Mouse (Mus musculus): Measurements from ENCODE around the gene Rab3gap1. TPM values are rescaled to one million over a fixed set of nuclear protein-coding genes. Genes with fewer than 3 reads are reported as not detected.

Gene Rab3gap1
- total and polyA plus RNA-seq, 2 experiments, result 11.9 to 26.0 TPM

- H3K9ac ChIP-seq (ENCODE audit: low read depth, low read length), result no peak overlapping the region
- H3K4me1 ChIP-seq (ENCODE audit: control insufficient read depth, insufficient read depth, low read length), result no peaks in the 10 kb centered on the region
- no peak overlapping the region for H3K27ac ChIP-seq (replicated peaks; ENCODE audit: insufficient read depth, low read depth, low read length)
- no peak overlapping the region for H3K4me3 ChIP-seq (ENCODE audit: insufficient read depth, low read depth, low read length)
- DNase-seq (ENCODE audit: extremely low read depth, low read depth, low spot score), result peak; percentile 28
- no peaks in the 10 kb centered on the region for H3K79me2 ChIP-seq (ENCODE audit: control insufficient read depth, insufficient read depth, low read length)
- no peak for TF ChIP-seq CTCF (IDR thresholded peaks at IDR 0.05; ENCODE audit: low read depth, low read length)
- TF ChIP-seq POLR2A (IDR thresholded peaks at IDR 0.05; ENCODE audit: extremely low read depth, insufficient read depth, low read length), result no peak
- WGBS, result 77% methylated on average over 9 of the region's 9 CpGs
- H3K36me3 ChIP-seq (ENCODE audit: control insufficient read depth, insufficient read depth, low read length), result no peaks in the 10 kb centered on the region
- H3K27me3 ChIP-seq (ENCODE audit: control insufficient read depth, insufficient read depth, low read length), result no peaks in the 10 kb centered on the region
Observed at GRCm38 (mm10) chr1:127858945-127859648, 9.5 kb upstream of the Rab3gap1 start.

- Histone ChIP-seq H3K4me1 (ENCODE audit: control insufficient read depth, insufficient read depth, low read length) (no peaks in the 10 kb centered on the region), H3K4me3 (ENCODE audit: insufficient read depth, low read depth, low read length) (no peak overlapping the region), H3K79me2 (ENCODE audit: control insufficient read depth, insufficient read depth, low read length) (no peaks in the 10 kb centered on the region), H3K27me3 (ENCODE audit: control insufficient read depth, insufficient read depth, low read length) (no peaks in the 10 kb centered on the region), H3K9ac (ENCODE audit: low read depth, low read length) (no peak overlapping the region), H3K36me3 (ENCODE audit: control insufficient read depth, insufficient read depth, low read length) (no peaks in the 10 kb centered on the region), H3K27ac (replicated peaks; ENCODE audit: insufficient read depth, low read depth, low read length) (no peak overlapping the region)
- DNase-seq (ENCODE audit: extremely low read depth, low read depth, low spot score), result no peak
- 74% methylated on average over 6 of the region's 6 CpGs for WGBS
- TF ChIP-seq POLR2A (IDR thresholded peaks at IDR 0.05; ENCODE audit: extremely low read depth, insufficient read depth, low read length), result no peak
- no peak for TF ChIP-seq CTCF (IDR thresholded peaks at IDR 0.05; ENCODE audit: low read depth, low read length)
Observed at GRCm38 (mm10) chr1:127859799-127860400, 8.7 kb upstream of the Rab3gap1 start.

GRCm38 (mm10) chr1:127860492-127860891 lies 8.1 kb upstream of the Rab3gap1 start:
- Histone ChIP-seq H3K79me2 (ENCODE audit: control insufficient read depth, insufficient read depth, low read length) (no peaks in the 10 kb centered on the region), H3K27ac (replicated peaks; ENCODE audit: insufficient read depth, low read depth, low read length) (no peak overlapping the region), H3K27me3 (ENCODE audit: control insufficient read depth, insufficient read depth, low read length) (no peaks in the 10 kb centered on the region), H3K4me3 (ENCODE audit: insufficient read depth, low read depth, low read length) (no peak overlapping the region), H3K4me1 (ENCODE audit: control insufficient read depth, insufficient read depth, low read length) (no peaks in the 10 kb centered on the region), H3K9ac (ENCODE audit: low read depth, low read length) (no peak overlapping the region), H3K36me3 (ENCODE audit: control insufficient read depth, insufficient read depth, low read length) (no peaks in the 10 kb centered on the region)
- no peak for DNase-seq (ENCODE audit: extremely low read depth, low read depth, low spot score)
- 95% methylated on average over 4 of the region's 4 CpGs for WGBS
- TF ChIP-seq POLR2A (IDR thresholded peaks at IDR 0.05; ENCODE audit: extremely low read depth, insufficient read depth, low read length), result no peak
- no peak for TF ChIP-seq CTCF (IDR thresholded peaks at IDR 0.05; ENCODE audit: low read depth, low read length)

- 84% methylated on average over 5 of the region's 5 CpGs for WGBS
Observed at GRCm38 (mm10) chr1:127861900-127862299, 6.7 kb upstream of the Rab3gap1 start.

GRCm38 (mm10) chr1:127863806-127864205 lies 4.8 kb upstream of the Rab3gap1 start:
- TF ChIP-seq POLR2A (IDR thresholded peaks at IDR 0.05; ENCODE audit: extremely low read depth, insufficient read depth, low read length), result no peak
- no peak for TF ChIP-seq CTCF (IDR thresholded peaks at IDR 0.05; ENCODE audit: low read depth, low read length)
- H3K79me2 ChIP-seq (ENCODE audit: control insufficient read depth, insufficient read depth, low read length), result no peaks in the 10 kb centered on the region
- no peaks in the 10 kb centered on the region for H3K36me3 ChIP-seq (ENCODE audit: control insufficient read depth, insufficient read depth, low read length)
- H3K27ac ChIP-seq (replicated peaks; ENCODE audit: insufficient read depth, low read depth, low read length), result no peak overlapping the region
- H3K4me3 ChIP-seq (ENCODE audit: insufficient read depth, low read depth, low read length), result no peak overlapping the region
- no peak for DNase-seq (ENCODE audit: extremely low read depth, low read depth, low spot score)
- H3K9ac ChIP-seq (ENCODE audit: low read depth, low read length), result no peak overlapping the region
- H3K27me3 ChIP-seq (ENCODE audit: control insufficient read depth, insufficient read depth, low read length), result no peaks in the 10 kb centered on the region
- 85% methylated on average over 7 of the region's 7 CpGs for WGBS
- H3K4me1 ChIP-seq (ENCODE audit: control insufficient read depth, insufficient read depth, low read length), result no peaks in the 10 kb centered on the region

More at GRCm38 (mm10) chr1:127861900-127862299, 6.7 kb upstream of the Rab3gap1 start:
- DNase-seq (ENCODE audit: extremely low read depth, low read depth, low spot score), result no peak
- no peaks in the 10 kb centered on the region for H3K36me3 ChIP-seq (ENCODE audit: control insufficient read depth, insufficient read depth, low read length)
- no peaks in the 10 kb centered on the region for H3K79me2 ChIP-seq (ENCODE audit: control insufficient read depth, insufficient read depth, low read length)
- H3K27ac ChIP-seq (replicated peaks; ENCODE audit: insufficient read depth, low read depth, low read length), result no peak overlapping the region
- no peaks in the 10 kb centered on the region for H3K27me3 ChIP-seq (ENCODE audit: control insufficient read depth, insufficient read depth, low read length)
- H3K4me3 ChIP-seq (ENCODE audit: insufficient read depth, low read depth, low read length), result no peak overlapping the region
- TF ChIP-seq POLR2A (IDR thresholded peaks at IDR 0.05; ENCODE audit: extremely low read depth, insufficient read depth, low read length) (no peak), CTCF (IDR thresholded peaks at IDR 0.05; ENCODE audit: low read depth, low read length) (no peak)
- H3K9ac ChIP-seq (ENCODE audit: low read depth, low read length), result no peak overlapping the region
- H3K4me1 ChIP-seq (ENCODE audit: control insufficient read depth, insufficient read depth, low read length), result no peaks in the 10 kb centered on the region

- peak overlapping the region; percentile 90 for H3K4me3 ChIP-seq (ENCODE audit: insufficient read depth, low read depth, low read length)
- 0 out of 2 replicates have a peak, but pooled peaks cover 3% of the 10 kb centered on the region for H3K79me2 ChIP-seq (ENCODE audit: control insufficient read depth, insufficient read depth, low read length)
- no peaks in the 10 kb centered on the region for H3K27me3 ChIP-seq (ENCODE audit: control insufficient read depth, insufficient read depth, low read length)
- no peak for TF ChIP-seq CTCF (IDR thresholded peaks at IDR 0.05; ENCODE audit: low read depth, low read length)
- no peak for TF ChIP-seq POLR2A (IDR thresholded peaks at IDR 0.05; ENCODE audit: extremely low read depth, insufficient read depth, low read length)
- peak overlapping the region; percentile 91 for H3K9ac ChIP-seq (ENCODE audit: low read depth, low read length)
- peaks cover 10% of the 10 kb centered on the region for H3K36me3 ChIP-seq (ENCODE audit: control insufficient read depth, insufficient read depth, low read length)
- no peak for DNase-seq (ENCODE audit: extremely low read depth, low read depth, low spot score)
- WGBS, result 22% methylated on average over 8 of the region's 8 CpGs
- peak overlapping the region; percentile 84; the same call in 1 of the 2 replicates for H3K27ac ChIP-seq (replicated peaks; ENCODE audit: insufficient read depth, low read depth, low read length)
- no peaks in the 10 kb centered on the region for H3K4me1 ChIP-seq (ENCODE audit: control insufficient read depth, insufficient read depth, low read length)
Observed at GRCm38 (mm10) chr1:127869276-127869675, 703 bp downstream of the Rab3gap1 start.

Measured in liver, adult 2 months (tissue).